Mouse (Mus musculus) spleen, adult 2 months (tissue): ENCODE data around the gene Slc29a4. TPM values are rescaled to one million over a fixed set of nuclear protein-coding genes. Genes with fewer than 3 reads are reported as not detected.

Experiments
- DNase-seq, 2 experiments: peaks; one replicate each; pipeline versions ENCODE4 v3.0.0 to v3.0.0-alpha.2; 2012 to 2021; ENCODE audit warnings: low spot score in 2 of 2, low read depth in 1 of 2
- H3K27ac ChIP-seq: fragments of 200-500 bp; 2 replicates; pipeline ENCODE4 v1.5.1; 2012; ENCODE audit warnings: low read length, inconsistent platforms; ENCODE audit not compliant: insufficient read depth
- H3K27me3 ChIP-seq: fragments of 200-500 bp; 2 replicates; pipeline ENCODE4 v1.6.1; 2012; ENCODE audit warnings: mild to moderate bottlenecking, moderate library complexity, low read length, inconsistent platforms; ENCODE audit not compliant: control insufficient read depth, insufficient read depth
- H3K36me3 ChIP-seq: fragments of 200-500 bp; 2 replicates; pipeline ENCODE4 v1.6.1; 2012; ENCODE audit warnings: mild to moderate bottlenecking, low read length, inconsistent platforms; ENCODE audit not compliant: control insufficient read depth, insufficient read depth
- H3K4me1 ChIP-seq: fragments of 200-500 bp; 2 replicates; pipeline ENCODE4 v1.6.1; 2011; ENCODE audit warnings: inconsistent platforms; ENCODE audit not compliant: control insufficient read depth, insufficient read depth, insufficient read length
- H3K4me3 ChIP-seq: fragments of 200-500 bp; 2 replicates; pipeline ENCODE4 v1.5.1; 2011; ENCODE audit warnings: mild to moderate bottlenecking, inconsistent platforms; ENCODE audit not compliant: insufficient read depth, insufficient read length; ENCODE audit errors: extremely low read depth
- CTCF ChIP-seq: fragments of 200-500 bp; IDR thresholded peaks from 2 replicates; pipeline ENCODE4 v1.5.1; 2011; ENCODE audit warnings: mild to moderate bottlenecking, inconsistent platforms; ENCODE audit not compliant: insufficient read depth, insufficient read length, insufficient replicate concordance; ENCODE audit errors: extremely low read depth
- POLR2A ChIP-seq: fragments of 200-500 bp; IDR thresholded peaks from 2 replicates; pipeline ENCODE4 v1.6.1; 2011; ENCODE audit warnings: low read depth, low read length, inconsistent platforms
- WGBS: fragments of 180-500 bp; shearing (Covaris S2); methylation state at CpG from one replicate; pipeline ENCODE4 v1.1.7; 2018; 5-methylcytosine and 5-hydroxymethylcytosine counted together
- polyA plus RNA-seq: library from polyadenylated mRNA; depleted of rRNA; stranded (reverse); fragments of >200 nt; gene quantifications from 2 replicates; pipeline ENCODE4 v1.2.3, GENCODE M21; 2012

Gene Slc29a4
- polyA plus RNA-seq, 1 experiment, result 9.7 TPM

GRCm38 (mm10) chr5:142681911-142682310 lies 10.4 kb upstream of the Slc29a4 start:
- Histone ChIP-seq H3K36me3 (no peaks in the 10 kb centered on the region), H3K4me3 (no peak overlapping the region), H3K27me3 (no peaks in the 10 kb centered on the region), H3K27ac (no peak overlapping the region), H3K4me1 (no peaks in the 10 kb centered on the region)
- TF ChIP-seq POLR2A, result no peak
- TF ChIP-seq CTCF, result no peak
- 84% methylated on average over 3 of the region's 3 CpGs for WGBS
- no peak for DNase-seq

GRCm38 (mm10) chr5:142682529-142682928 lies 9.8 kb upstream of the Slc29a4 start:
- Histone ChIP-seq H3K4me1 (no peaks in the 10 kb centered on the region), H3K27ac (no peak overlapping the region), H3K27me3 (no peaks in the 10 kb centered on the region), H3K4me3 (no peak overlapping the region), H3K36me3 (no peaks in the 10 kb centered on the region)
- 87% methylated on average over 5 of the region's 5 CpGs for WGBS
- no peak for DNase-seq
- no peak for TF ChIP-seq CTCF
- TF ChIP-seq POLR2A, result no peak

GRCm38 (mm10) chr5:142688866-142689265 lies 3.4 kb upstream of the Slc29a4 start:
- H3K36me3 ChIP-seq, result no peaks in the 10 kb centered on the region
- H3K4me1 ChIP-seq, result no peaks in the 10 kb centered on the region
- no peaks in the 10 kb centered on the region for H3K27me3 ChIP-seq
- H3K4me3 ChIP-seq, result no peak overlapping the region
- no peak for DNase-seq
- H3K27ac ChIP-seq, result no peak overlapping the region
- TF ChIP-seq CTCF (no peak), POLR2A (no peak)
- WGBS, result 85% methylated on average over 6 of the region's 6 CpGs

- H3K27me3 ChIP-seq, result no peaks in the 10 kb centered on the region
- no peak overlapping the region for H3K27ac ChIP-seq
- no peak for DNase-seq
- no peaks in the 10 kb centered on the region for H3K4me1 ChIP-seq
- no peak for TF ChIP-seq CTCF
- H3K36me3 ChIP-seq, result no peaks in the 10 kb centered on the region
- H3K4me3 ChIP-seq, result no peak overlapping the region
- 25% methylated on average over 3 of the region's 3 CpGs for WGBS
These were observed 2.0 kb upstream of the Slc29a4 start for GRCm38 (mm10) chr5:142690343-142690742.

GRCm38 (mm10) chr5:142692971-142693737 lies 842 bp downstream of the Slc29a4 start:
- Histone ChIP-seq H3K27ac (no peak overlapping the region), H3K4me1 (no peaks in the 10 kb centered on the region), H3K27me3 (no peaks in the 10 kb centered on the region), H3K4me3 (no peak overlapping the region), H3K36me3 (no peaks in the 10 kb centered on the region)
- no peak for DNase-seq
- TF ChIP-seq CTCF (no peak), POLR2A (no peak)
- WGBS, result 79% methylated on average over 12 of the region's 12 CpGs

- Histone ChIP-seq H3K4me1 (no peaks in the 10 kb centered on the region), H3K27me3 (no peaks in the 10 kb centered on the region), H3K27ac (no peak overlapping the region), H3K4me3 (no peak overlapping the region), H3K36me3 (no peaks in the 10 kb centered on the region)
- DNase-seq, result no peak
- no peak for TF ChIP-seq CTCF
- no peak for TF ChIP-seq POLR2A
- WGBS, result 40% methylated on average over 8 of the region's 8 CpGs
These were observed 1.6 kb downstream of the Slc29a4 start for GRCm38 (mm10) chr5:142693738-142694430.
